Mouse (Mus musculus) ovary, postnatal 10 days (tissue): ENCODE results near the gene Slc22a1.

Experiments
- DNase-seq: peaks from one replicate; pipeline ENCODE4 v3.0.0; 2022; ENCODE audit warnings: low spot score

Slc22a1 gene

GRCm38 (mm10) chr17:12675646-12676045 is at the start of gene Slc22a1:
Slc22a1 (minus strand) TSS chr17:12675829.
- DNase-seq, result no peak

GRCm38 (mm10) chr17:12724767-12725744 is 49.4 kb upstream of the Slc22a1 start:
- no peak for DNase-seq

GRCm38 (mm10) chr17:12723986-12724766 is 48.5 kb upstream of the Slc22a1 start:
- no peak for DNase-seq

- DNase-seq, result no peak
These were observed 47.0 kb upstream of the Slc22a1 start for GRCm38 (mm10) chr17:12722622-12723021.

- DNase-seq, result no peak
These were observed 45.7 kb upstream of the Slc22a1 start for GRCm38 (mm10) chr17:12721118-12721886.

- DNase-seq, result no peak
These were observed 42.6 kb upstream of the Slc22a1 start for GRCm38 (mm10) chr17:12718251-12718650.

- no peak for DNase-seq
These were observed 41.8 kb upstream of the Slc22a1 start for GRCm38 (mm10) chr17:12717445-12717844.

GRCm38 (mm10) chr17:12715032-12715431 is 39.4 kb upstream of the Slc22a1 start:
- DNase-seq, result no peak

GRCm38 (mm10) chr17:12714080-12714561 is 38.5 kb upstream of the Slc22a1 start:
- no peak for DNase-seq

GRCm38 (mm10) chr17:12712993-12713392 is 37.4 kb upstream of the Slc22a1 start:
- DNase-seq, result no peak

GRCm38 (mm10) chr17:12712191-12712590 is 36.6 kb upstream of the Slc22a1 start:
- no peak for DNase-seq

- DNase-seq, result no peak
These were observed 35.3 kb upstream of the Slc22a1 start for GRCm38 (mm10) chr17:12710976-12711375.

- no peak for DNase-seq
These were observed 34.6 kb upstream of the Slc22a1 start for GRCm38 (mm10) chr17:12710050-12710780.

GRCm38 (mm10) chr17:12708398-12708797 is 32.8 kb upstream of the Slc22a1 start:
- DNase-seq, result no peak

- no peak for DNase-seq
These were observed 31.0 kb upstream of the Slc22a1 start for GRCm38 (mm10) chr17:12706590-12707049.

GRCm38 (mm10) chr17:12702901-12703300 is 27.3 kb upstream of the Slc22a1 start:
- DNase-seq, result no peak

GRCm38 (mm10) chr17:12700373-12700772 is 24.7 kb upstream of the Slc22a1 start:
- DNase-seq, result no peak

GRCm38 (mm10) chr17:12691899-12692298 is 16.3 kb upstream of the Slc22a1 start:
- no peak for DNase-seq

GRCm38 (mm10) chr17:12689537-12689936 is 13.9 kb upstream of the Slc22a1 start:
- DNase-seq, result no peak

- no peak for DNase-seq
These were observed 12.9 kb upstream of the Slc22a1 start for GRCm38 (mm10) chr17:12688427-12689110.
